Mouse (Mus musculus): Measurements from ENCODE around the gene Erf. TPM values are rescaled to one million over a fixed set of nuclear protein-coding genes. Genes with fewer than 3 reads are reported as not detected.
A peak's percentile ranks its signal among the peaks of the same experiment; 100 is the strongest.

Gene Erf
- polyA plus RNA-seq, 1 experiment: 61.8 TPM

DNA sequence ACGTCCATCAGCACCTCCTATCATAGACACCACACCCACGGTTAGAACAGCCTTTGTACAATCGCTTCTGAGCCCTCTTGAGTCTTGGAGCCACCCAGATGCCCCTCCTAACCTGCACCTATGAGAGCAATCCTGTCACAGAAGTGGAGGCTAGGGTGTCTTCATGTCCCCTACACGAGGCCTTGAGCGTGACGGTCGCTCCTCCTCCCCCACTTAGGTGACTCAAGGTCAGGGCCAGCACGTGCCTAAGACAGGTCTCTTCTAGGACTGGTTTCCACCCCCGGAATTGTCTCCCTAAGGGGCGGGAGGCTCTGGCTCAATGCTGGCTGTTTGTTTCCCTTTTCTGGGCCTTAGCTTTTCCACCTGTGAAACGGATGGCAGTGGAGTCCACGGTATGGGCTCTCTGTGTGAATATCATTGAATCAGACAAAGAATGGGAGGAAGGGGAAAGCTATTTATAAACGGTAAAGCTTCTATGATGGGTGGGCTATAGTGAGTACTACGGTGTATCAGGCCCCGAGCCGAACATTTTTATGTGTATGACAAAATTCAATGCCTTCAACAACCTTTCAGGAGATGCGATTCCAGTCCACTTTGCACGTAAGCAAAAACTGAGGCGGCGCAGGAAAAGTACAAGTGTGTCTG, 30.0 kb downstream of the Erf start, which contains the start of gene Dedd2:
TSS of gene Dedd2 (minus strand) at position 159 of the 645 bp plus-strand sequence.
- Histone ChIP-seq H3K4me1 (ENCODE audit: control insufficient read depth, insufficient read depth, low read length) (peaks cover 4% of the 10 kb centered on the region), H3K27ac (ENCODE audit: insufficient read depth, low read length) (peak within 1 kb of the TSS; percentile 55), H3K4me3 (ENCODE audit: low read depth, low read length) (peak within 1 kb of the TSS; percentile 87), H3K9ac (ENCODE audit: low read depth, poor library complexity, severe bottlenecking) (peak within 1 kb of the TSS; percentile 59), H3K27me3 (ENCODE audit: control insufficient read depth, insufficient read depth, low read length, poor library complexity, severe bottlenecking) (no peaks in the 10 kb centered on the region), H3K9me3 (replicated peaks; ENCODE audit: control insufficient read depth, insufficient read depth, low read length, poor library complexity, severe bottlenecking) (no peaks in the 10 kb centered on the region), H3K36me3 (ENCODE audit: control insufficient read depth, insufficient read depth, low read length, poor library complexity, severe bottlenecking) (no peaks in the 10 kb centered on the region; the same call in 1 of the 2 replicates)
- TF ChIP-seq EP300 (IDR thresholded peaks at IDR 0.05; ENCODE audit: insufficient read depth, low read depth, low read length): no peak

DNA sequence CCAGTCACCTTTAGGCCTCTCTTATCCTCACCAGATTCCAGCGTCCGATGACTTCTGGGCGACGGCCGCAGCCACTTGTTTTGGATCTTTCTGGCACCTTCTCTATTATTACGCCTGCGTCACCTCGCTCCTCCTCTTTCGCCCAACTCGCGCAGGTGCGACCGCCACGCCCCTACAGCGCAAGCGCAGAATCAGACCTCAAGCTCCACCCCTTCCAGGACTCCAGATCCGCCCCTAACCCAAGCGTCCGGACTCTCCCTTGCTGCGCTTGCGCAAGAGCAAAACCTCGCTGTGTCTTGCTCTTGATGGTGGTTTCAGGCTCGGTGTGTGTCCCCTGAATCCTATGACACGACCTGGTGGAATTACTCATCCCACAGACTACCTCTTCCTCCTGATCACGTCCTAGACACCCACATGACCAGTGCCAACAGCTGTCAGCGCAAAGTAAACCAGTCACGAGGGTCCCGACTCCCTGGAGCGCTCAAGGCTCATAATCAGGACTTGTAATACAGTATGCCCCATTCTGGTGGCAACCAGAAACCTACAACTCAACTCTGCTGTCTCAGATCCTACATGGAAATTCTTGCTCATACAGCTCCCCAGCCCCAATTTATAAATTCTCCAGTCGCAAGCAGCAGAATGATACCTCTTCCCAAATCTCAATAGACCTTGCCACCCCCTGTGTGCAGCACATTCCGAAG, 30.7 kb downstream of the Erf start:
- Histone ChIP-seq H3K27me3 (ENCODE audit: control insufficient read depth, insufficient read depth, low read length, poor library complexity, severe bottlenecking) (no peaks in the 10 kb centered on the region), H3K27ac (ENCODE audit: insufficient read depth, low read length) (peak overlapping the region; percentile 55), H3K4me1 (ENCODE audit: control insufficient read depth, insufficient read depth, low read length) (peaks cover 6% of the 10 kb centered on the region), H3K36me3 (ENCODE audit: control insufficient read depth, insufficient read depth, low read length, poor library complexity, severe bottlenecking) (no peaks in the 10 kb centered on the region; the same call in 1 of the 2 replicates), H3K9ac (ENCODE audit: low read depth, poor library complexity, severe bottlenecking) (peak overlapping the region; percentile 59), H3K9me3 (replicated peaks; ENCODE audit: control insufficient read depth, insufficient read depth, low read length, poor library complexity, severe bottlenecking) (no peaks in the 10 kb centered on the region), H3K4me3 (ENCODE audit: low read depth, low read length) (peak overlapping the region; percentile 87)
- peak; percentile 10 for TF ChIP-seq POLR2A (IDR thresholded peaks at IDR 0.05; ENCODE audit: insufficient read depth, low read length)
- no peak for TF ChIP-seq CTCF (IDR thresholded peaks at IDR 0.05; ENCODE audit: low read depth, low read length)

DNA sequence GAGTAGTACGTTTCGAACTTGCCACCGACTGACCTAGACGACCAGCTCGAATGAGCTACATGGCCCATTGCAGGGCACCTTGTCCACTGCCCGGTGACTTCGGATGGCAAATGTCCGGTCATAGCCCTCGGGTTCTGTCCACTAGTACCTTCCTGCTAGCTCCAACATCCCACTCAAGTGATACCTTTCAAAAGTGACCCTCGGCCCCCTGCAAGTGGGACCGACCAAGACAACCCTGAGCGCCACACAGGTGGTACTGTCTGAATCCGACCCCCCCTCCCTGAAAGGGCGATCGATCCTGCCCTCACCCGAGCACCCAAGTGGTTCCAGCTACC, 31.2 kb downstream of the Erf start:
- TF ChIP-seq CTCF (IDR thresholded peaks at IDR 0.05; ENCODE audit: low read depth, low read length): no peak
- H3K4me3 ChIP-seq (ENCODE audit: low read depth, low read length): peak overlapping the region; percentile 87

DNA sequence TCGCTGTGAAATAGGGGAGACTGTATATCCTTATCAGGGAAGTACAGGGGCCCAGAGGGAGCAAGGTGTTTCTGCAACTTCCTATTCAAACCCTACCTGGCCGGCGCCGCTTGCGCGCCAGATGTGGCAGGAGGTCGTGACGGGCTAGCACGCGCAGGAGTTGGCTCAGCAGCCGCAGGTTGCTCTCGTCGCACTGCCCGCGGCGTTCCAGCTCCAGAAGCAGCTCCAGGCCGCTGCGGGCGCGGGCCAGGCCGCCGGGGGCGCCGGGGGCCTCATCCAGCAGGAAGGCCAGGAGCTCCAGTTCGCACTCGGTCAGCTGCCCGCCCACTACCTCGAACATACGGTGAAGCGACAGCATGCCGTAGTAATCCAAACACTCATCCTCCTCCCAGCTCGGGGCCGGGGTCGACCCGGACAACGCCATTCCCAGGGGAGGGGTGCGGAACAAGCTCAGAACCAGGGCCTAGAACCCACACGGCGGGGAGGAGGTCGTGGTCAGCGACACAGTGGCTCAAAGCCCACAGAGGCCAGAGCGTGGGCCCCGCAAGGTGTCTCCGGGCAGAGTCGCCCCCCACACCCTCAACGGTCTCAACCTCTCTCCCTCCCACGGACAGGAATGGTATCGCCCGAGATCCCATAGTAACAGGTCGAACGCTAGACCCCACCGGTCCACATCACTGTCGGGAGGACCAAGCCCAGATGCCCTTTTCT, 31.7 kb downstream of the Erf start:
- Histone ChIP-seq H3K4me3 (ENCODE audit: low read depth, low read length) (peak overlapping the region; percentile 87), H3K9ac (ENCODE audit: low read depth, poor library complexity, severe bottlenecking) (peak overlapping the region; percentile 43), H3K27me3 (ENCODE audit: control insufficient read depth, insufficient read depth, low read length, poor library complexity, severe bottlenecking) (no peaks in the 10 kb centered on the region), H3K4me1 (ENCODE audit: control insufficient read depth, insufficient read depth, low read length) (peaks cover 6% of the 10 kb centered on the region), H3K9me3 (replicated peaks; ENCODE audit: control insufficient read depth, insufficient read depth, low read length, poor library complexity, severe bottlenecking) (no peaks in the 10 kb centered on the region), H3K27ac (ENCODE audit: insufficient read depth, low read length) (no peak overlapping the region), H3K36me3 (ENCODE audit: control insufficient read depth, insufficient read depth, low read length, poor library complexity, severe bottlenecking) (no peaks in the 10 kb centered on the region; the same call in 1 of the 2 replicates)
- TF ChIP-seq POLR2A (IDR thresholded peaks at IDR 0.05; ENCODE audit: insufficient read depth, low read length): no peak
- TF ChIP-seq CTCF (IDR thresholded peaks at IDR 0.05; ENCODE audit: low read depth, low read length): no peak
- TF ChIP-seq EP300 (IDR thresholded peaks at IDR 0.05; ENCODE audit: insufficient read depth, low read depth, low read length): no peak

More for the DNA sequence above, 31.2 kb downstream of the Erf start:
- H3K27me3 ChIP-seq (ENCODE audit: control insufficient read depth, insufficient read depth, low read length, poor library complexity, severe bottlenecking): no peaks in the 10 kb centered on the region
- no peaks in the 10 kb centered on the region; the same call in 1 of the 2 replicates for H3K36me3 ChIP-seq (ENCODE audit: control insufficient read depth, insufficient read depth, low read length, poor library complexity, severe bottlenecking)
- peak overlapping the region; percentile 3; the same call in 1 of the 2 replicates for H3K27ac ChIP-seq (ENCODE audit: insufficient read depth, low read length)
- no peaks in the 10 kb centered on the region for H3K9me3 ChIP-seq (replicated peaks; ENCODE audit: control insufficient read depth, insufficient read depth, low read length, poor library complexity, severe bottlenecking)
- peak overlapping the region; percentile 43 for H3K9ac ChIP-seq (ENCODE audit: low read depth, poor library complexity, severe bottlenecking)
- H3K4me1 ChIP-seq (ENCODE audit: control insufficient read depth, insufficient read depth, low read length): peaks cover 6% of the 10 kb centered on the region

DNA sequence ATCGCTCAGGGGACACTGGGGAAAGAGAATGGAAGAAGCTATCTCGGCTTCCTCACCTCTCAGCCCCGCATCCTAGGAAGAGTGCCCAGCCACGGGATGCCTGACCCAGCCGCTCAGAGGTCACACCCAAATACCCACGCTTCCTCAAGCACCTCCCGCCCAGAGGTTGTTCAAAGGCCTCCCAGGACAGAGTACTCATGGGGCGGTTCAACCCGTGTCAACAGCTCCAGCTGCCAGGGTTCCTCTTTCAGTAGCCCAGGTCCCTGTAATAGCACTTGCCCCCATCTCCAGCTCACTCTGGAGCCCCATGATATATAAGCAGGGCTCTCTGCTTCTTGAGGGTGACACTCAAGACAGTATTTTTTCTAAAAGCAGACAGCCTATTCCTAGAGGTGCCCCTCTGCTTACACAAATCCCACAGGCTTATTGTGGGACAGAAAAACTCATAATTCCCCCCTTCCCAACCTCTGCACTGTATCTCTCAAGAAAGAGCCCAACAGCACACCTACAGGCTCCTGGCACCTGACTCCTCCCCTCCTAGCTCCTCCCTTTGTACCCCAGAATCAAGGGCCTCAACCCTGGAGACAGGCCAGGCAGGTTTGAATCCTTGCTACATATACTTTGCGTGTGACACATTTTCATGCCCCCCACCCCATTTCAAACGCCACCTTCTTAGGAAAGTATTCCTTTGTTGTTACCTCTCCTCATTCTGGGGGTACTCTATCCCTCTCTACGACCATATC, 32.7 kb downstream of the Erf start:
- H3K9me3 ChIP-seq (replicated peaks; ENCODE audit: control insufficient read depth, insufficient read depth, low read length, poor library complexity, severe bottlenecking): no peaks in the 10 kb centered on the region
- H3K36me3 ChIP-seq (ENCODE audit: control insufficient read depth, insufficient read depth, low read length, poor library complexity, severe bottlenecking): no peaks in the 10 kb centered on the region; the same call in 1 of the 2 replicates

More for the DNA sequence above, 32.7 kb downstream of the Erf start:
- Histone ChIP-seq H3K27me3 (ENCODE audit: control insufficient read depth, insufficient read depth, low read length, poor library complexity, severe bottlenecking) (no peaks in the 10 kb centered on the region), H3K4me1 (ENCODE audit: control insufficient read depth, insufficient read depth, low read length) (peaks cover 7% of the 10 kb centered on the region), H3K9ac (ENCODE audit: low read depth, poor library complexity, severe bottlenecking) (no peak overlapping the region), H3K4me3 (ENCODE audit: low read depth, low read length) (peak overlapping the region; percentile 12; the same call in 1 of the 2 replicates), H3K27ac (ENCODE audit: insufficient read depth, low read length) (no peak overlapping the region)
- no peak for TF ChIP-seq CTCF (IDR thresholded peaks at IDR 0.05; ENCODE audit: low read depth, low read length)
- TF ChIP-seq POLR2A (IDR thresholded peaks at IDR 0.05; ENCODE audit: insufficient read depth, low read length): no peak
- TF ChIP-seq EP300 (IDR thresholded peaks at IDR 0.05; ENCODE audit: insufficient read depth, low read depth, low read length): no peak
